Mouse (Mus musculus) adrenal gland, adult 8-10 months (tissue): ENCODE measurements around the gene Caprin1. TPM values are rescaled to one million over a fixed set of nuclear protein-coding genes. Genes with fewer than 3 reads are reported as not detected.

Source experiments
- DNase-seq: peaks from one replicate; pipeline ENCODE4 v3.0.0; 2022
- microRNA-seq, 2 experiments: library from miRNA; unstranded; fragments of <30 nt; microRNA quantifications; one replicate each; pipeline ENCODE4 v1.2.0; 2022
- total RNA-seq, 4 experiments: library from RNA; stranded (reverse); gene quantifications; 2 replicates each; pipeline ENCODE4 v1.2.4; 2022

Caprin1 gene
- total RNA-seq, 4 experiments from 2014 or later: 345 to 413 (median 410) TPM

DNA sequence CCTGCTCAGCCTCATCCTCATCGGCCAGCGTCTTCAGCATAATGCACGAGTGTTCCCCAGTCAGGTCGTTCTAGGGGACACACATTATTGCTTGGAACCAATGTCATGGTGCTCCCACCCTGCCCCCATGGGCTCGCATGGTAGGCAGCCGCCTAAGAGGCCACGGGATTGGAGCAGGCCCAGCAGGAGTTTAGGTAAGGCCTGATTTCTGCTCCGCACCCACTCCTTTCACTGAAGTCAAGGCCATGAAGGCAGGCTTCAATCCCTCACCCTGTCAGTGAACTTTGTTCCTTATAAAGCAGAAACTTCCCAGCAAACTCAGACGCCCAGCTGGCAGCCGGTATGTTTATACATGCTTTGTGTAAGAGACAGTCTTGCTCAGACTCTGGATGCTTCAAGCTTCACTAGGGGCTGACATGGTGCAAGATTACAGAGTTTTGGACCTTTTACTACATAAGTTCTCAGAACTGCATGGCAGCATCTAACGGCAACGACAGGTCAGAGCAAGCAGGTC is 69.4 kb downstream of the Caprin1 start:
- DNase-seq: no peak

DNA sequence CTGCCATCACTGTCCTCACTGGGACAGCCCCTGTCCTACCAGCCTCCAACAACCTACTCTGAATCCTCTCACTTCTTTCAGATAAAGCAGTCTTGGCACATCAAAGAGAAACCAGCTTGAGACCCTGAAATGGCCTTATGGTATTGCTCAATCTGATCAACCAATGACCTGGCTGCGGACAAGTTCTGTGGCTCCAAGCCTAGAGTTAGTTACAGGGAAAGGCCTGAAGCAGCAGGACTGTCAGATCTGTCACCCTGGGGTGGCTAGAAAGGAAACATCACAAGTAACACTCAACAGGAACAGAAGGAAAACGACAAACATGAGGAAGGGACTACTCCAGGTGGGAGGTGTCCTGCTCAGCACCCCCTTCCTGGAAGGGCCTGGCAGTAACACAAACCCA is 72.9 kb downstream of the Caprin1 start:
- DNase-seq: peak; percentile 18

DNA sequence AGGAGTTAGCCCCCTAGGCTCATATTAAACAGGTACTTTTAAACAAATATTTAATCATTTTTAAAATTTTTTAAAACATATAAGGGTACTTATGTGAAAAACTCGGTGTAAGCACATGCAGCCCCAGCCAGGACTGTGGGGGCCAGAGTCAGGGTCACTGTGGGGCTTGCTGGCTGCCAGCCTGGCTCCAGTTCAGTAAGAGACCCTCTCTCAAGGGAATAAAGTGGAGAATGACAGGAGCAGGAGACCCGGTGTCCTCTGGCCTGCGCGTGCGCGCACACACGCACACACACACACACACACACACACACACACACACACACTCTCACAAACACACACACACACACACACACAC is 78.2 kb downstream of the Caprin1 start:
- no peak for DNase-seq

DNA sequence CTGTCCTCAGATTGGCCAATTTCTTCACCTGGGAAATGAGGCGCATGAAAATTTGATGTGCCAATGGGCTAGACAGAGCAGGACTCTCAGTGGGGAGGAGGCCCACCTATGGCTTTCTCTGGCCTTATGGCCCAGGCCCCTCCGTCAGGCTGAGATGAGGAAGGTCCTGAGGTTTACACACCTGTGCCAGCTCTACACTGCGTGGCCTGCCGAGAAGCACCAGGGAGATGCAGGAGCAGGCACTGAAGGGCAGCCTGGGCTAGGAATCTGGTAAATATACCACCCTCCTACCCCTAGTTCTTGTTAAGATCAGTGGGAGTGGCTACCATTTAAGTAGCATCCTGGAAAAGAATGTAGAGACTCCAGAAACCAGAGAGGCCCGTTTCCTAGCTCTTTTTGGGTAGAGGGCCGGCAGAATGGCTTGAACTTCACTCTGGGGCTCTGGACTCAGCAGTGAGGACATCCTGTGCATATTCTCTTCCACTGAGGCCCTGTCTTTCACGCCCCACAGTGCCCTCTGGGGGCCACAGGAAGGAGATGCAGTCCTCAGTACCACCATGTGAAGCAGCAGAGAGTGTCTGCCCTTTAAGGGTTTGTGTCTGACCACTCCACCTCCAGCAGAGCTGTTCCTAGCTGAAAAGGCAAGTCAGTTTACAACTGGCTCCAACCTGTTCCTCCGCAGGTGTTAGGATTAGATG is 78.7 kb downstream of the Caprin1 start:
- DNase-seq: peak; percentile 43

DNA sequence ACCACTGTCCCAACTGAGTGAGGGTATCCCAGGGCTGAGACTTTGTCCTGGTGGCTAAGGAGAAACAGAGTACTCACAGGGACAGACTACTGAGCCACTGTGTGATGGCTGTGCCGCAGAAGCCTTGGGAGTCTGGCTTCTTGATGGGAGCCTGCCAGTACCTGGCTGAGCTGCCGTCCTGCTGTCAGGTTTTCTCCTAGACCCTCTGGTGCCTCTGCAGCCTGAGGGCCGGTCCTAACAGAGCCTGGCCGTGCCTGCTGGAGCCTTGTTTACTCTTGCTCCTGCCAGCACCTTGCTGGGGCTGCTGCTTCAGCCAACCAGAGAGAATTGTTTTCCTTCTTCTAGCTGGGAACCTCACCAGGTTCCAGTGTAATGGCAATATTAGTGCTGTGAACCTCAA is 83.0 kb downstream of the Caprin1 start:
- DNase-seq: no peak

DNA sequence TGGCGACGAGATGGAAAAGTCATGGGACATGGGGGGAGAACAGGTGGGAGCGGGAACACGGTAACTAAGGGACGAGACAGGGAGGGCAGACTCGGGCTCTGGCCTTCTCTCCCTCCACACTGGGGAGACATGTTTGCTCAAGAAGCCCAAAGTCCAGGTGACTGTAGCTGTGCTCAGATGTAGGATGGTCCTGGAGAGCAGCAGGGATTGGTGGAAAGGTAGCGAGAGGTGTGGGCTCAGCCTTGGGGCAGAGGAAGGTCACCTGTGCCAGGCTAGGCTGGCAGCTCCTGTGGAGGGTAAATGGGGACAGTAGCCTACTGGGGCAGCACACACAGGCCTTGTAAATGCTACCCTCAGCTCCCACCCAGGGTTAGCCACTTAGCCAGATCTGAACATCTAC is 83.6 kb downstream of the Caprin1 start:
- DNase-seq: no peak

Small RNA genes within 50 kb of the gene (microRNA-seq; reads per million reads assigned to microRNA genes)
- gene Gm22757 (0 reads per million in 2 experiments), gene Gm22761 (0 reads per million in 2 experiments)

Other genes starting within 250 kb of the Caprin1 start
- 10 to 100 TPM in 3 of 4 experiments, 1 to 10 TPM in 1; 8.8 to 57.0 (median 24.5) TPM for gene Abtb2, start 231.3 kb downstream of the Caprin1 start, total RNA-seq
- gene Nat10, start 36.4 kb downstream of the Caprin1 start, total RNA-seq: 10 to 100 TPM; 33.8 to 61.8 (median 48.4) TPM
- gene Lmo2, start 160.3 kb upstream of the Caprin1 start, total RNA-seq: 10 to 100 TPM; 21.2 to 41.8 (median 31.3) TPM
- gene Fbxo3, start 230.1 kb upstream of the Caprin1 start, total RNA-seq: 10 to 100 TPM; 88.1 to 93.9 (median 93.1) TPM
- not detected for gene 4931422A03Rik, start 230.7 kb upstream of the Caprin1 start, total RNA-seq